Comparison of ENCODE assay signal across 10 mouse cellular contexts in the genomic region with DNA sequence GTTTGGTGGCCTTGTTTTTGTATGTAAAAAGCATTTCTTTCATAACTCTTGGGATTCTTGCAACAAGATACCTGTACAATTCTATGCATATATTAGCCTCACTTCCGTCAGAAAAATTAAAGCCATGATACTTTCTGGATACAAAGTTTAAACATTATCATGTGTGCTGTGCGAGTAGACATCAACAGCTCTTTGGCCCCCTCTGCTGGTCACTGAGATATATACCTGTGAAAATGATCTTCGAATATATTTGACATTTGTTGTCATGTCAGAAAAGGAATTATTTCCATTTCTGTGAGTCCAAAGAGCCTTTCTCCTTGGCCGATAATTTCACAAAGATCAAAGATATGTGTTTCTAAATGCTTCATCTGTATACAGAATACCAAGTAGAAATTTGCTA.
DNase-seq lines count a peak whose midpoint lies in the region; ATAC-seq lines count a peak whose summit lies in the region.
"Had no signal": no experiment of that assay in that cellular context is flagged by ENCODE, and none has a peak within 500 bp of the region (broad histone marks: within the 10 kb centered on the region; RNA-seq: fewer than 3 reads in every experiment).

No protein-coding gene starts in this region.

- no peak overlapping the region for H3K27ac ChIP-seq in forebrain, embryonic 10.5 days
- no peak overlapping the region for H3K27ac ChIP-seq in forebrain, embryonic 16.5 days (ENCODE audit: low read length)
- no peak overlapping the region for H3K27ac ChIP-seq in liver, embryonic 13.5 days
- H3K27ac ChIP-seq: hindbrain, embryonic 15.5 days; neural tube, embryonic 13.5 days had no signal

- no peak overlapping the region for H3K4me2 ChIP-seq in forebrain, embryonic 16.5 days (ENCODE audit: low read length)
- H3K4me2 ChIP-seq in liver, embryonic 13.5 days: no peak overlapping the region
- H3K4me2 ChIP-seq: hindbrain, embryonic 15.5 days; neural tube, embryonic 13.5 days had no signal

- ATAC-seq in forebrain, embryonic 16.5 days: no peak
- ATAC-seq in liver, embryonic 13.5 days (ENCODE audit: low read depth): no peak

- H3K36me3 ChIP-seq in forebrain, embryonic 10.5 days (replicated peaks): no peaks in the 10 kb centered on the region
- no peaks in the 10 kb centered on the region for H3K36me3 ChIP-seq in forebrain, embryonic 16.5 days (ENCODE audit: control insufficient read depth, insufficient read depth)
- H3K36me3 ChIP-seq in liver, embryonic 13.5 days: no peaks in the 10 kb centered on the region
- H3K36me3 ChIP-seq: hindbrain, embryonic 15.5 days; neural tube, embryonic 13.5 days had no signal

- H3K27me3 ChIP-seq in forebrain, embryonic 10.5 days (ENCODE audit: poor library complexity, severe bottlenecking): no peaks in the 10 kb centered on the region
- H3K27me3 ChIP-seq in forebrain, embryonic 16.5 days (replicated peaks; ENCODE audit: control insufficient read depth, insufficient read depth, low read length): no peaks in the 10 kb centered on the region
- no peaks in the 10 kb centered on the region for H3K27me3 ChIP-seq in liver, embryonic 13.5 days
- H3K27me3 ChIP-seq: hindbrain, embryonic 15.5 days; neural tube, embryonic 13.5 days had no signal

- H3K4me1 ChIP-seq in forebrain, embryonic 10.5 days: no peaks in the 10 kb centered on the region
- H3K4me1 ChIP-seq in forebrain, embryonic 16.5 days (replicated peaks; ENCODE audit: control insufficient read depth, insufficient read depth, low read length): no peaks in the 10 kb centered on the region
- H3K4me1 ChIP-seq in liver, embryonic 13.5 days (replicated peaks): no peaks in the 10 kb centered on the region
- H3K4me1 ChIP-seq: hindbrain, embryonic 15.5 days; neural tube, embryonic 13.5 days had no signal

- no peaks in the 10 kb centered on the region for H3K9me3 ChIP-seq in forebrain, embryonic 10.5 days
- H3K9me3 ChIP-seq in forebrain, embryonic 16.5 days (ENCODE audit: control insufficient read depth, low read length): no peaks in the 10 kb centered on the region
- no peaks in the 10 kb centered on the region for H3K9me3 ChIP-seq in liver, embryonic 13.5 days (replicated peaks)
- H3K9me3 ChIP-seq: hindbrain, embryonic 15.5 days; neural tube, embryonic 13.5 days had no signal

- DNase-seq in forebrain, embryonic 10.5 days (ENCODE audit: extremely low spot score, low spot score): peak; percentile 33
- peak; percentile 64 for DNase-seq in ovary, postnatal 14 days (ENCODE audit: low spot score)
- no peak for DNase-seq in ovary, postnatal 36 days (ENCODE audit: low spot score)
- DNase-seq in cerebellum, adult 8-10 months: peak; percentile 66
- peak; percentile 63 to 81 for DNase-seq in heart, postnatal 14 days
- peak; percentile 22 for DNase-seq in liver, embryonic 13.5 days
- peak; percentile 5 for DNase-seq in skeletal muscle tissue, adult 2 months (ENCODE audit: low read depth, low spot score)

- H3K4me3 ChIP-seq in forebrain, embryonic 10.5 days: no peak overlapping the region
- no peak overlapping the region for H3K4me3 ChIP-seq in forebrain, embryonic 16.5 days (replicated peaks; ENCODE audit: low read length)
- H3K4me3 ChIP-seq in liver, embryonic 13.5 days (replicated peaks): no peak overlapping the region
- H3K4me3 ChIP-seq: hindbrain, embryonic 15.5 days; neural tube, embryonic 13.5 days had no signal

- WGBS in forebrain, embryonic 10.5 days: 43% methylated on average over 4 of the region's 4 CpGs
- 39% methylated on average over 4 of the region's 4 CpGs for WGBS in forebrain, embryonic 16.5 days
- 21% methylated on average over 4 of the region's 4 CpGs for whole genome bisulfite sequencing in liver, embryonic 13.5 days (ENCODE audit: insufficient replicate concordance)

- intact Hi-C loops in heart, postnatal 14 days (cut with DNase I): loop anchor here (10.0 kb wide), 2 partner anchors 548 to 1348 kb away; no protein-coding TSS in a partner anchor

- H3K9ac ChIP-seq in forebrain, embryonic 16.5 days (replicated peaks; ENCODE audit: low read depth, low read length): no peak overlapping the region
- no peak overlapping the region for H3K9ac ChIP-seq in liver, embryonic 13.5 days
- H3K9ac ChIP-seq: hindbrain, embryonic 15.5 days; neural tube, embryonic 13.5 days had no signal
